Mouse (Mus musculus) testis, adult 2 months (tissue): ENCODE measurements at regions not wholly inside any gene's neighbourhood (a gene's known extent, or its start where the extent isn't known, plus 50 kb on each side); places are given as distances from the start of the nearest gene placed in this dataset.

Experiments used
- CTCF ChIP-seq: fragments of 200-500 bp; IDR thresholded peaks from 2 replicates; pipeline ENCODE4 v1.5.1; 2012; ENCODE audit warnings: low read depth, mild to moderate bottlenecking, inconsistent platforms, low read length, moderate library complexity; ENCODE audit not compliant: control insufficient read depth, insufficient read depth, insufficient replicate concordance
- POLR2A ChIP-seq: fragments of 200-500 bp; IDR thresholded peaks from 2 replicates; pipeline ENCODE4 v1.6.1; 2012; ENCODE audit warnings: low read depth, mild to moderate bottlenecking, inconsistent platforms, low read length, moderate library complexity; ENCODE audit not compliant: control insufficient read depth

DNA sequence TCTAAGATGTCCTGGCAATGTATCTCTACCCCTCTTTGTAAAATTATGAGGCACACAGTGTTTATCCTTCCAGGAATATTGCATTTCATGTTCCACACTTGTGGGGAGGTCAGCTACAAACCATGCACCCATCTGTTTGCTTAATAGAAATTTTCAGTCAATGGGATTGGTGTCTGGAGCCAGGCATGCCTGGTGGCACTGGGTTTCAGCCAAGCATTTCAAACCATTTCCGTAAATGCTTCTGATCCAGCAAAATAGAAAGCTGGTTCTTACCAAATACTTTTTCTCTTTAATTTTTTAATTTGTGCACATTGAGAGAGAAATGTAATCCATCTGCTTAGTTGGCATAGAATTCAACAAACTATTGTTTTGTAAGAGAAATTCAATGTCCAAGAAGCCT lies 517.3 kb upstream of the Hsf2 start:
- TF ChIP-seq POLR2A = no peak
- no peak for TF ChIP-seq CTCF
